Mouse (Mus musculus) lung, adult 2 months (tissue): ENCODE data around the gene Idnk.

ENCODE experiments used
- CTCF ChIP-seq: fragments of 200-500 bp; IDR thresholded peaks from 2 replicates; pipeline ENCODE4 v1.5.1; 2011; ENCODE audit warnings: mild to moderate bottlenecking, low read length, control low read depth; ENCODE audit not compliant: insufficient read depth
- POLR2A ChIP-seq: fragments of 200-500 bp; IDR thresholded peaks from 2 replicates; pipeline ENCODE4 v1.6.1; 2011; ENCODE audit warnings: low read depth, mild to moderate bottlenecking, control low read depth, low read length, borderline replicate concordance; ENCODE audit errors: extremely low read depth

- no peak for TF ChIP-seq CTCF
- TF ChIP-seq POLR2A: no peak
Observed at GRCm38 (mm10) chr13:58112191-58112590, 45.3 kb upstream of the Idnk start.
